Mouse (Mus musculus): Measurements from ENCODE around the gene Sez6l. TPM values are rescaled to one million over a fixed set of nuclear protein-coding genes. Genes with fewer than 3 reads are reported as not detected.

The Sez6l gene
- polyA plus RNA-seq, 1 experiment from 2014 or later, result 2.2 TPM

GRCm38 (mm10) chr5:112499918-112500682 is 76.9 kb downstream of the Sez6l start:
- Histone ChIP-seq H3K9me3 (replicated peaks; ENCODE audit: control insufficient read depth, low read length) (no peaks in the 10 kb centered on the region), H3K27ac (ENCODE audit: low read length) (no peak overlapping the region), H3K36me3 (ENCODE audit: control insufficient read depth, insufficient read depth, low read length) (no peaks in the 10 kb centered on the region), H3K9ac (ENCODE audit: low read length) (no peak overlapping the region), H3K27me3 (ENCODE audit: control insufficient read depth, insufficient read depth, low read length) (no peaks in the 10 kb centered on the region), H3K4me1 (ENCODE audit: control insufficient read depth, insufficient read depth, low read length) (no peaks in the 10 kb centered on the region), H3K4me2 (ENCODE audit: low read depth, low read length) (no peak overlapping the region), H3K4me3 (replicated peaks; ENCODE audit: low read length) (no peak overlapping the region)
- ATAC-seq (ENCODE audit: insufficient read depth, low FRiP score), result no peak
- WGBS, result 43% methylated on average over 8 of the region's 8 CpGs

- H3K9ac ChIP-seq (ENCODE audit: low read length), result no peak overlapping the region
- WGBS, result 65% methylated on average over 13 of the region's 13 CpGs
- no peak overlapping the region for H3K4me2 ChIP-seq (ENCODE audit: low read depth, low read length)
- no peaks in the 10 kb centered on the region for H3K27me3 ChIP-seq (ENCODE audit: control insufficient read depth, insufficient read depth, low read length)
- H3K36me3 ChIP-seq (ENCODE audit: control insufficient read depth, insufficient read depth, low read length), result no peaks in the 10 kb centered on the region
- no peak overlapping the region for H3K4me3 ChIP-seq (replicated peaks; ENCODE audit: low read length)
- no peak for ATAC-seq (ENCODE audit: insufficient read depth, low FRiP score)
- H3K9me3 ChIP-seq (replicated peaks; ENCODE audit: control insufficient read depth, low read length), result no peaks in the 10 kb centered on the region
- no peak overlapping the region for H3K27ac ChIP-seq (ENCODE audit: low read length)
- H3K4me1 ChIP-seq (ENCODE audit: control insufficient read depth, insufficient read depth, low read length), result no peaks in the 10 kb centered on the region
Observed at GRCm38 (mm10) chr5:112498921-112499917, 77.8 kb downstream of the Sez6l start.

GRCm38 (mm10) chr5:112496753-112497369 is 80.1 kb downstream of the Sez6l start:
- 65% methylated on average over 7 of the region's 7 CpGs for WGBS

GRCm38 (mm10) chr5:112493492-112493891 is 83.5 kb downstream of the Sez6l start:
- peak; percentile 59; the same call in 1 of the 2 replicates for ATAC-seq (ENCODE audit: insufficient read depth, low FRiP score)
- WGBS, result 34% methylated on average over 11 of the region's 11 CpGs
- H3K4me1 ChIP-seq (ENCODE audit: control insufficient read depth, insufficient read depth, low read length), result no peaks in the 10 kb centered on the region

More at GRCm38 (mm10) chr5:112496753-112497369, 80.1 kb downstream of the Sez6l start:
- no peak overlapping the region for H3K4me3 ChIP-seq (replicated peaks; ENCODE audit: low read length)
- H3K9me3 ChIP-seq (replicated peaks; ENCODE audit: control insufficient read depth, low read length), result no peaks in the 10 kb centered on the region
- no peaks in the 10 kb centered on the region for H3K4me1 ChIP-seq (ENCODE audit: control insufficient read depth, insufficient read depth, low read length)
- H3K27ac ChIP-seq (ENCODE audit: low read length), result no peak overlapping the region
- H3K4me2 ChIP-seq (ENCODE audit: low read depth, low read length), result no peak overlapping the region
- ATAC-seq (ENCODE audit: insufficient read depth, low FRiP score), result no peak
- no peaks in the 10 kb centered on the region for H3K36me3 ChIP-seq (ENCODE audit: control insufficient read depth, insufficient read depth, low read length)
- no peaks in the 10 kb centered on the region for H3K27me3 ChIP-seq (ENCODE audit: control insufficient read depth, insufficient read depth, low read length)
- no peak overlapping the region for H3K9ac ChIP-seq (ENCODE audit: low read length)

GRCm38 (mm10) chr5:112491489-112491888 is 85.5 kb downstream of the Sez6l start:
- Histone ChIP-seq H3K4me2 (ENCODE audit: low read depth, low read length) (no peak overlapping the region), H3K36me3 (ENCODE audit: control insufficient read depth, insufficient read depth, low read length) (no peaks in the 10 kb centered on the region), H3K4me1 (ENCODE audit: control insufficient read depth, insufficient read depth, low read length) (no peaks in the 10 kb centered on the region), H3K27ac (ENCODE audit: low read length) (no peak overlapping the region), H3K9me3 (replicated peaks; ENCODE audit: control insufficient read depth, low read length) (no peaks in the 10 kb centered on the region), H3K9ac (ENCODE audit: low read length) (no peak overlapping the region), H3K4me3 (replicated peaks; ENCODE audit: low read length) (no peak overlapping the region), H3K27me3 (ENCODE audit: control insufficient read depth, insufficient read depth, low read length) (no peaks in the 10 kb centered on the region)
- 50% methylated on average over 11 of the region's 11 CpGs for WGBS
- ATAC-seq (ENCODE audit: insufficient read depth, low FRiP score), result no peak

More at GRCm38 (mm10) chr5:112493492-112493891, 83.5 kb downstream of the Sez6l start:
- peak overlapping the region; percentile 17; the same call in 1 of the 2 replicates for H3K4me2 ChIP-seq (ENCODE audit: low read depth, low read length)
- H3K27ac ChIP-seq (ENCODE audit: low read length), result no peak overlapping the region
- H3K9me3 ChIP-seq (replicated peaks; ENCODE audit: control insufficient read depth, low read length), result no peaks in the 10 kb centered on the region
- H3K9ac ChIP-seq (ENCODE audit: low read length), result no peak overlapping the region
- H3K27me3 ChIP-seq (ENCODE audit: control insufficient read depth, insufficient read depth, low read length), result no peaks in the 10 kb centered on the region
- no peaks in the 10 kb centered on the region for H3K36me3 ChIP-seq (ENCODE audit: control insufficient read depth, insufficient read depth, low read length)
- H3K4me3 ChIP-seq (replicated peaks; ENCODE audit: low read length), result no peak overlapping the region

- no peak for ATAC-seq (ENCODE audit: insufficient read depth, low FRiP score)
- Histone ChIP-seq H3K27ac (ENCODE audit: low read length) (no peak overlapping the region), H3K27me3 (ENCODE audit: control insufficient read depth, insufficient read depth, low read length) (0 out of 2 replicates have a peak, but pooled peaks cover 6% of the 10 kb centered on the region), H3K4me1 (ENCODE audit: control insufficient read depth, insufficient read depth, low read length) (no peaks in the 10 kb centered on the region), H3K4me3 (replicated peaks; ENCODE audit: low read length) (no peak overlapping the region), H3K9ac (ENCODE audit: low read length) (no peak overlapping the region), H3K36me3 (ENCODE audit: control insufficient read depth, insufficient read depth, low read length) (no peaks in the 10 kb centered on the region), H3K9me3 (replicated peaks; ENCODE audit: control insufficient read depth, low read length) (no peaks in the 10 kb centered on the region), H3K4me2 (ENCODE audit: low read depth, low read length) (no peak overlapping the region)
- WGBS, result 64% methylated on average over 8 of the region's 8 CpGs
Observed at GRCm38 (mm10) chr5:112488101-112488776, 88.7 kb downstream of the Sez6l start.

GRCm38 (mm10) chr5:112487504-112487903 is 89.5 kb downstream of the Sez6l start:
- WGBS, result 81% methylated on average over 1 of the region's 1 CpGs
- ATAC-seq (ENCODE audit: insufficient read depth, low FRiP score), result no peak
- Histone ChIP-seq H3K9ac (ENCODE audit: low read length) (no peak overlapping the region), H3K4me3 (replicated peaks; ENCODE audit: low read length) (no peak overlapping the region), H3K9me3 (replicated peaks; ENCODE audit: control insufficient read depth, low read length) (no peaks in the 10 kb centered on the region), H3K27me3 (ENCODE audit: control insufficient read depth, insufficient read depth, low read length) (0 out of 2 replicates have a peak, but pooled peaks cover 6% of the 10 kb centered on the region), H3K4me1 (ENCODE audit: control insufficient read depth, insufficient read depth, low read length) (no peaks in the 10 kb centered on the region), H3K4me2 (ENCODE audit: low read depth, low read length) (no peak overlapping the region), H3K27ac (ENCODE audit: low read length) (no peak overlapping the region), H3K36me3 (ENCODE audit: control insufficient read depth, insufficient read depth, low read length) (no peaks in the 10 kb centered on the region)

- no peaks in the 10 kb centered on the region for H3K36me3 ChIP-seq (ENCODE audit: control insufficient read depth, insufficient read depth, low read length)
- 0 out of 2 replicates have a peak, but pooled peaks cover 6% of the 10 kb centered on the region for H3K27me3 ChIP-seq (ENCODE audit: control insufficient read depth, insufficient read depth, low read length)
- no peak overlapping the region for H3K27ac ChIP-seq (ENCODE audit: low read length)
- ATAC-seq (ENCODE audit: insufficient read depth, low FRiP score), result no peak
- no peak overlapping the region for H3K4me2 ChIP-seq (ENCODE audit: low read depth, low read length)
- no peak overlapping the region for H3K9ac ChIP-seq (ENCODE audit: low read length)
- H3K4me1 ChIP-seq (ENCODE audit: control insufficient read depth, insufficient read depth, low read length), result no peaks in the 10 kb centered on the region
- WGBS, result 65% methylated on average over 5 of the region's 5 CpGs
- H3K4me3 ChIP-seq (replicated peaks; ENCODE audit: low read length), result no peak overlapping the region
- no peaks in the 10 kb centered on the region for H3K9me3 ChIP-seq (replicated peaks; ENCODE audit: control insufficient read depth, low read length)
Observed at GRCm38 (mm10) chr5:112486415-112486814, 90.6 kb downstream of the Sez6l start.
